Mouse (Mus musculus) kidney, adult 2 months (tissue): ENCODE results near the gene Wtip.

ENCODE experiments used
- CTCF ChIP-seq: fragments of 200-500 bp; conservative IDR thresholded peaks from 2 replicates; pipeline ENCODE4 v1.5.1; 2011; ENCODE audit warnings: low read depth, mild to moderate bottlenecking, control low read depth, low read length, moderate library complexity, mixed read lengths; ENCODE audit not compliant: insufficient read depth, insufficient read length
- POLR2A ChIP-seq: fragments of 200-500 bp; IDR thresholded peaks from one replicate; pipeline ENCODE4 v1.6.1; 2011; ENCODE audit warnings: low read depth, low read length, control low read depth

- TF ChIP-seq CTCF (no peak), POLR2A (no peak)
Observed at GRCm38 (mm10) chr7:34167766-34168469, 34.9 kb upstream of the Wtip start.
